Mouse (Mus musculus) ES-E14 (cell line): Measurements from ENCODE around the gene Htr1f. TPM values are rescaled to one million over a fixed set of nuclear protein-coding genes. Genes with fewer than 3 reads are reported as not detected.

ENCODE experiments used
- DNase-seq: peaks from one replicate; pipeline ENCODE4 v3.0.0-alpha.2; 2013; ENCODE audit warnings: low read depth, low spot score
- H3K27ac ChIP-seq: 2 replicates; pipeline ENCODE4 v1.5.1; 2012; ENCODE audit warnings: low read depth, mild to moderate bottlenecking, low read length, moderate library complexity, mixed read lengths; ENCODE audit not compliant: poor library complexity, insufficient read depth, severe bottlenecking
- H3K36me3 ChIP-seq: 2 replicates; pipeline ENCODE4 v1.6.1; 2012; ENCODE audit warnings: mild to moderate bottlenecking, low read length, moderate library complexity, mixed read lengths; ENCODE audit not compliant: control insufficient read depth, poor library complexity, insufficient read depth, severe bottlenecking
- H3K4me1 ChIP-seq, 2 experiments: fragments of 150-350 bp in 1 of 2; sonication (generic) in 1 of 2; 2 replicates each; pipeline ENCODE4 v1.6.1; 2012; ENCODE audit warnings: low read length in 2 of 2, mild to moderate bottlenecking in 1 of 2, mixed read lengths in 1 of 2; ENCODE audit not compliant: control insufficient read depth in 2 of 2, insufficient read depth in 2 of 2, poor library complexity in 1 of 2
- H3K4me3 ChIP-seq, 2 experiments: fragments of 150-350 bp in 1 of 2; sonication (generic) in 1 of 2; 2 replicates each; pipeline ENCODE4 v1.5.1; 2012; ENCODE audit warnings: low read length in 2 of 2, low read depth in 1 of 2, mild to moderate bottlenecking in 1 of 2, mixed read lengths in 1 of 2; ENCODE audit not compliant: insufficient read depth in 1 of 2, poor library complexity in 1 of 2, severe bottlenecking in 1 of 2
- H3K9ac ChIP-seq: 2 replicates; pipeline ENCODE4 v1.6.1; 2012; ENCODE audit warnings: low read depth, mild to moderate bottlenecking, low read length, mixed read lengths; ENCODE audit not compliant: poor library complexity, insufficient read depth, severe bottlenecking
- H3K9me3 ChIP-seq: fragments of 150-350 bp; sonication (generic); 2 replicates; pipeline ENCODE4 v1.6.1; 2012; ENCODE audit warnings: low read depth, mild to moderate bottlenecking, low read length; ENCODE audit not compliant: control insufficient read depth, insufficient read depth
- CHD2 ChIP-seq: IDR thresholded peaks from 2 replicates; pipeline ENCODE4 v1.6.1; 2014; ENCODE audit warnings: mild to moderate bottlenecking, low read depth, low read length, inconsistent platforms
- HCFC1 ChIP-seq: IDR thresholded peaks from 2 replicates; pipeline ENCODE4 v1.6.1; 2012; ENCODE audit warnings: low read length, inconsistent platforms, borderline replicate concordance; ENCODE audit not compliant: insufficient read depth
- MAFK ChIP-seq: IDR thresholded peaks from 2 replicates; pipeline ENCODE4 v1.6.1; 2014; ENCODE audit warnings: mild to moderate bottlenecking, low read depth, low read length, inconsistent platforms; ENCODE audit not compliant: insufficient read depth
- ZC3H11A ChIP-seq: IDR thresholded peaks from 2 replicates; pipeline ENCODE4 v1.6.1; 2012; ENCODE audit warnings: low read depth, mild to moderate bottlenecking, inconsistent platforms, low read length, borderline replicate concordance
- ZNF384 ChIP-seq: IDR thresholded peaks from 2 replicates; pipeline ENCODE4 v1.6.1; 2012; ENCODE audit warnings: low read depth, low read length, inconsistent platforms
- in situ Hi-C, 2 experiments: fragments of 600-800 bp; cut with MboI; formaldehyde crosslinking; loops; one replicate each; pipeline ENCODE4 v1.15.1; 2025; ENCODE audit warnings: low sequenced_read_pairs in 2 of 2, inconsistent platforms in 1 of 2; ENCODE audit not compliant: unreplicated experiment in 2 of 2
- total RNA-seq: library from RNA; depleted of rRNA; stranded (reverse); fragments of 300-350 nt; gene quantifications from 2 replicates; pipeline ENCODE4 v1.2.3, GENCODE M21; 2012

Htr1f gene
- total RNA-seq, 1 experiment, result not detected

GRCm38 (mm10) chr16:64885142-64885541, 220.5 kb downstream of the Htr1f start:
- Histone ChIP-seq H3K36me3 (no peaks in the 10 kb centered on the region; the same call in 1 of the 2 replicates), H3K4me3 (no peak overlapping the region), H3K27ac (peak overlapping the region; percentile 90; the same call in 1 of the 2 replicates), H3K4me1 (peaks cover 8 to 9% of the 10 kb centered on the region in 2 experiments; a peak in 3 of 4 replicates), H3K9ac (peak overlapping the region; percentile 22; the same call in 1 of the 2 replicates), H3K9me3 (no peaks in the 10 kb centered on the region; the same call in 1 of the 2 replicates)
- in situ Hi-C loops, result loop anchor here in 1 of 2 experiments (10.0 kb wide), 1 partner anchor 120 kb away; no protein-coding TSS in a partner anchor
- TF ChIP-seq HCFC1 (no peak), CHD2 (peak; percentile 19), MAFK (0 out of 2 replicates have a peak, but pooled peaks have one; percentile 8), ZNF384 (peak; percentile 78), ZC3H11A (no peak)
- DNase-seq, result peak; percentile 92

- Histone ChIP-seq H3K9me3 (no peaks in the 10 kb centered on the region; the same call in 1 of the 2 replicates), H3K4me1 (peaks cover 8 to 11% of the 10 kb centered on the region in 2 experiments; a peak in 3 of 4 replicates), H3K36me3 (no peaks in the 10 kb centered on the region; the same call in 1 of the 2 replicates), H3K27ac (peak overlapping the region; percentile 90; the same call in 1 of the 2 replicates), H3K9ac (no peak overlapping the region; the same call in 1 of the 2 replicates), H3K4me3 (no peak overlapping the region)
- DNase-seq, result no peak
- in situ Hi-C loops, result loop anchor here in 1 of 2 experiments (10.0 kb wide), 1 partner anchor 120 kb away; no protein-coding TSS in a partner anchor
- TF ChIP-seq ZNF384, result no peak
- TF ChIP-seq HCFC1, result no peak
- TF ChIP-seq CHD2, result no peak
- no peak for TF ChIP-seq ZC3H11A
- TF ChIP-seq MAFK, result no peak
These were observed 221.2 kb downstream of the Htr1f start for GRCm38 (mm10) chr16:64884420-64884838.

- DNase-seq, result no peak
- in situ Hi-C loops, result loop anchor here in 1 of 2 experiments (10.0 kb wide), 1 partner anchor 119 kb away; no protein-coding TSS in a partner anchor
- Histone ChIP-seq H3K9me3 (no peaks in the 10 kb centered on the region), H3K9ac (peak overlapping the region; percentile 43; the same call in 1 of the 2 replicates), H3K4me3 (no peak overlapping the region; a peak in 1 of 4 replicates), H3K36me3 (no peaks in the 10 kb centered on the region; the same call in 1 of the 2 replicates), H3K4me1 (peaks cover 10 to 11% of the 10 kb centered on the region in 2 experiments; a peak in 3 of 4 replicates), H3K27ac (peak overlapping the region; percentile 90; the same call in 1 of the 2 replicates)
- TF ChIP-seq MAFK (no peak), ZC3H11A (no peak), HCFC1 (no peak), CHD2 (no peak), ZNF384 (no peak)
These were observed 221.8 kb downstream of the Htr1f start for GRCm38 (mm10) chr16:64883896-64884295.

- DNase-seq, result no peak
- H3K4me3 ChIP-seq, result no peak overlapping the region
- no peaks in the 10 kb centered on the region for H3K9me3 ChIP-seq
- H3K27ac ChIP-seq, result no peak overlapping the region; the same call in 1 of the 2 replicates
- H3K4me1 ChIP-seq, result peaks cover 11 to 16% of the 10 kb centered on the region in 2 experiments; a peak in 3 of 4 replicates
- H3K36me3 ChIP-seq, result no peaks in the 10 kb centered on the region
- in situ Hi-C loops, result loop anchor here in 1 of 2 experiments (10.0 kb wide), 1 partner anchor 117 kb away; no protein-coding TSS in a partner anchor
- H3K9ac ChIP-seq, result no peak overlapping the region
- TF ChIP-seq HCFC1, result no peak
- TF ChIP-seq CHD2, result no peak
- TF ChIP-seq MAFK, result no peak
- no peak for TF ChIP-seq ZC3H11A
- no peak for TF ChIP-seq ZNF384
These were observed 224.2 kb downstream of the Htr1f start for GRCm38 (mm10) chr16:64881442-64881841.
